25 mouse cellular contexts compared by ENCODE assay signal in the genomic region with DNA sequence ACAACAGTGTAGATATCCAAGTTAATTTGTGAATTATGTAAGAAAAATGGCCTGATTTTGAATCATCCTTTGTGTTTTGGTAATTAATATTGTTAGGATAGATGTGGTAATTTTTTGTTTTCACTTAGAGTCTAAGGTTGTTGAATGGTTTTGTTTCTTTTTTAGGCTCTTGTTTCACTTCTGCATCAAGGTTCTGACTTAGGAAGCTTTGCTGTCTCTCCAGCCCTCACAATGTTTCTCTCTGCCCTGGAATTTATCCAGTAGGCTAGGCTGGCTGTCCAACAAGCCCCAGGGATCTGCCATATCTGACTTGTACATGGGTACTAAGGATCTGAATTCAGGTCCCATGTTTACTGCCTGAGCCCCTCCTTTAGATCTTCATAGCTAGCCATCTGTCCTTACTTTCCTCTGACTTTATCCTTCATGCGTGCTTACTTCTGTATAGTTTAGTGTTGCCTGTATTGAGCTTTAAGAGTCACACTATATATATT. TPM values are rescaled to one million over a fixed set of nuclear protein-coding genes. Genes with fewer than 3 reads are reported as not detected.
A peak's percentile ranks its signal among the peaks of the same experiment; 100 is the strongest.
DNase-seq lines count a peak whose midpoint lies in the region; ATAC-seq and TF ChIP-seq lines count a peak whose summit lies in the region.
"Had no signal": no experiment of that assay in that cellular context is flagged by ENCODE, and none has a peak within 500 bp of the region (broad histone marks: within the 10 kb centered on the region; RNA-seq: fewer than 3 reads in every experiment).

No protein-coding gene starts in this region.

- peaks cover 4% of the 10 kb centered on the region for H3K4me1 ChIP-seq in thymus, adult 2 months (replicated peaks; ENCODE audit: control insufficient read depth, insufficient read depth, low read length)
- H3K4me1 ChIP-seq in kidney, embryonic 14.5 days (ENCODE audit: control insufficient read depth, insufficient read depth, low read length) = no peaks in the 10 kb centered on the region
- H3K4me1 ChIP-seq in heart, embryonic 10.5 days = peaks cover 8% of the 10 kb centered on the region; the same call in 1 of the 2 replicates

- ATAC-seq in kidney, embryonic 14.5 days (ENCODE audit: low FRiP score, low TSS enrichment) = no peak
- ATAC-seq: activated CD4-positive, CD25-positive, alpha-beta regulatory T cell, adult 4 months; forebrain, embryonic 14.5 days; forebrain, postnatal 0 days; hindbrain, postnatal 0 days; inflammation-experienced regulatory T-cells, adult 6 months; intestine, embryonic 16.5 days had no signal

- H3K27me3 ChIP-seq in thymus, adult 2 months (ENCODE audit: control insufficient read depth, insufficient read depth, low read length) = no peaks in the 10 kb centered on the region
- H3K27me3 ChIP-seq in kidney, embryonic 14.5 days (ENCODE audit: control insufficient read depth, insufficient read depth, low read length) = no peaks in the 10 kb centered on the region
- no peaks in the 10 kb centered on the region for H3K27me3 ChIP-seq in heart, embryonic 10.5 days (ENCODE audit: insufficient read depth, poor library complexity, severe bottlenecking)
- H3K27me3 ChIP-seq: heart, embryonic 13.5 days had no signal

- H3K9me3 ChIP-seq in kidney, embryonic 14.5 days (ENCODE audit: control insufficient read depth, low read length) = no peaks in the 10 kb centered on the region
- H3K9me3 ChIP-seq in heart, embryonic 10.5 days = no peaks in the 10 kb centered on the region
- H3K9me3 ChIP-seq: heart, embryonic 13.5 days had no signal

- WGBS in macrophage (ENCODE audit: missing documents) = 88% methylated on average over 1 of the region's 1 CpGs
- 98% methylated on average over 1 of the region's 1 CpGs for WGBS in thymus, adult 2 months
- WGBS in kidney, embryonic 14.5 days = 97% methylated on average over 1 of the region's 1 CpGs
- 96% methylated on average over 1 of the region's 1 CpGs for WGBS in heart, embryonic 10.5 days

- H3K4me2 ChIP-seq in kidney, embryonic 14.5 days (replicated peaks; ENCODE audit: low read depth, low read length) = no peak overlapping the region
- H3K4me2 ChIP-seq: heart, embryonic 13.5 days; hindbrain, embryonic 14.5 days had no signal

- peaks cover 60% of the 10 kb centered on the region; the same call in 1 of the 2 replicates for H3K79me2 ChIP-seq in macrophage (ENCODE audit: inconsistent target)

- H3K9ac ChIP-seq in kidney, embryonic 14.5 days (ENCODE audit: low read depth, low read length) = no peak overlapping the region
- H3K9ac ChIP-seq: forebrain, postnatal 0 days; hindbrain, embryonic 14.5 days had no signal

- DNase-seq in A20 (ENCODE audit: low read depth, low spot score) (peak; percentile 63), adipocyte (ENCODE audit: low spot score) (peak; percentile 30)
- DNase-seq in thymus, adult 2 months = no peak
- DNase-seq in heart, embryonic 10.5 days (ENCODE audit: low spot score) = no peak
- DNase-seq: adrenal gland, adult 2 months; adrenal gland, postnatal 14 days; cerebellum, adult 11-12 months; cerebellum, adult 8-10 months; cerebellum, postnatal 10 days; cerebellum, postnatal 36 days; embryo, embryonic 11 days; forebrain, postnatal 0 days; gastrocnemius, adult 2 months; gastrocnemius, postnatal 14 days; heart, postnatal 14 days; heart, postnatal 4 days had no signal

- H3K4me3 ChIP-seq in macrophage (ENCODE audit: inconsistent target) = no peak overlapping the region
- no peak overlapping the region for H3K4me3 ChIP-seq in thymus, adult 2 months (ENCODE audit: control insufficient read depth, insufficient read depth, low read length)
- H3K4me3 ChIP-seq in kidney, embryonic 14.5 days (ENCODE audit: low read length) = no peak overlapping the region
- no peak overlapping the region for H3K4me3 ChIP-seq in heart, embryonic 10.5 days
- H3K4me3 ChIP-seq: gastrocnemius, adult 2 months; heart, embryonic 13.5 days had no signal

- TF ChIP-seq POLR2A in thymus, adult 2 months (IDR thresholded peaks at IDR 0.05; ENCODE audit: control insufficient read depth, extremely low read depth, insufficient read depth, low read length, poor library complexity) = no peak

- H3K36me3 ChIP-seq in macrophage (ENCODE audit: inconsistent target) = peaks cover 10% of the 10 kb centered on the region; the same call in 1 of the 2 replicates
- H3K36me3 ChIP-seq in thymus, adult 2 months (ENCODE audit: control insufficient read depth, insufficient read depth, low read length) = 0 out of 2 replicates have a peak, but pooled peaks cover 4% of the 10 kb centered on the region
- H3K36me3 ChIP-seq in kidney, embryonic 14.5 days (ENCODE audit: control insufficient read depth, insufficient read depth, low read length) = peaks cover 9% of the 10 kb centered on the region; the same call in 1 of the 2 replicates
- H3K36me3 ChIP-seq in heart, embryonic 10.5 days = no peaks in the 10 kb centered on the region

- no peak for TF ChIP-seq CTCF in thymus, adult 2 months (IDR thresholded peaks at IDR 0.05; ENCODE audit: borderline replicate concordance, control insufficient read depth, extremely low read depth, insufficient read depth, low read length, poor library complexity)

- peak overlapping the region; percentile 64 for H3K27ac ChIP-seq in macrophage
- no peak overlapping the region for H3K27ac ChIP-seq in thymus, adult 2 months (ENCODE audit: control insufficient read depth, insufficient read depth, low read length)
- H3K27ac ChIP-seq in kidney, embryonic 14.5 days (ENCODE audit: low read depth, low read length) = no peak overlapping the region
- H3K27ac ChIP-seq in heart, embryonic 10.5 days = no peak overlapping the region
- H3K27ac ChIP-seq: heart, embryonic 13.5 days; hindbrain, embryonic 14.5 days; hindbrain, postnatal 0 days had no signal

RNA-seq across cellular contexts. Expression of a gene that starts 23.6 kb away (rescaled TPM):
- 100 to 1,000 TPM in 3 of 26 experiments, 10 to 100 TPM in 23; 56.9 to 217 (median 80.4) TPM for total RNA-seq in macrophage (2018; cell fraction: chromatin; rRNA removed)
- total RNA-seq in macrophage (2018; cell fraction: cytosol; rRNA removed) = 10 to 100 TPM; 38.7 to 75.7 (median 52.8) TPM
- total RNA-seq in macrophage (2018; cell fraction: nucleus; rRNA removed) = 100 to 1,000 TPM in 3 of 26 experiments, 10 to 100 TPM in 23; 33.1 to 124 (median 56.3) TPM
- 35.8 to 55.3 TPM (median 43.9 TPM) in 3 replicates for polyA plus RNA-seq in macrophage (2018)
- polyA plus RNA-seq in thymus, adult 2 months (2012; rRNA removed) = 9.7 and 12.2 TPM in 2 replicates
- 37.6 and 40.8 TPM in 2 replicates for polyA plus RNA-seq in kidney, embryonic 14.5 days (2014; fragmentation: Nextera tagmentation; extraction: Ambion mirVana)
- 31.3 and 32.3 TPM in 2 replicates for polyA plus RNA-seq in heart, embryonic 10.5 days (2016; fragmentation: Nextera tagmentation; extraction: Ambion mirVana)

RNA-seq across cellular contexts. Expression of a gene that starts 36.5 kb away (rescaled TPM):
- 10 to 100 TPM; 34.9 to 75.8 (median 57.7) TPM for total RNA-seq in macrophage (2018; cell fraction: chromatin; rRNA removed)
- 10 to 100 TPM; 21.2 to 39.0 (median 31.7) TPM for total RNA-seq in macrophage (2018; cell fraction: cytosol; rRNA removed)
- 10 to 100 TPM; 33.5 to 90.9 (median 56.7) TPM for total RNA-seq in macrophage (2018; cell fraction: nucleus; rRNA removed)
- polyA plus RNA-seq in macrophage (2018) = 38.0 to 41.7 TPM (median 41.3 TPM) in 3 replicates
- polyA plus RNA-seq in thymus, adult 2 months (2012; rRNA removed) = 10.8 and 12.2 TPM in 2 replicates
- 57.5 and 75.3 TPM in 2 replicates for polyA plus RNA-seq in kidney, embryonic 14.5 days (2014; fragmentation: Nextera tagmentation; extraction: Ambion mirVana)
- 69.3 and 70.6 TPM in 2 replicates for polyA plus RNA-seq in heart, embryonic 10.5 days (2016; fragmentation: Nextera tagmentation; extraction: Ambion mirVana)

Comparison
In these comparisons a context has a peak if more than half of its experiments do, and no peak if none do; other contexts are left out.
1. DNase-seq: peak in A20 (single experiment) and adipocyte (single experiment); none in thymus, adult 2 months (single experiment) and heart, embryonic 10.5 days (single experiment).